Mouse (Mus musculus) heart, embryonic 11.5 days (tissue): ENCODE measurements at regions not wholly inside any gene's neighbourhood (a gene's known extent, or its start where the extent isn't known, plus 50 kb on each side); places are given as distances from the start of the nearest gene placed in this dataset.

Source experiments
- ATAC-seq: fragments of 200-750 bp; cut with Nextera tagmentation; replicated peaks from 2 replicates; pipeline ENCODE4 v1.8.0; 2017; ENCODE audit warnings: moderate library complexity; ENCODE audit not compliant: insufficient number of reproducible peaks, low FRiP score, low TSS enrichment
- H3K27ac ChIP-seq: fragments of 300-500 bp; sonication (generic); 2 replicates; pipeline ENCODE4 v1.5.1; 2014; ENCODE audit warnings: mild to moderate bottlenecking, low read depth, low read length
- H3K27me3 ChIP-seq: fragments of 300-500 bp; sonication (generic); 2 replicates; pipeline ENCODE4 v1.6.1; 2014; ENCODE audit warnings: mild to moderate bottlenecking, low read length, mixed read lengths; ENCODE audit not compliant: control insufficient read depth, insufficient read depth
- H3K36me3 ChIP-seq: fragments of 300-500 bp; sonication (generic); 2 replicates; pipeline ENCODE4 v1.6.1; 2014; ENCODE audit warnings: mild to moderate bottlenecking, low read length, moderate library complexity, mixed read lengths; ENCODE audit not compliant: control insufficient read depth, insufficient read depth
- H3K4me1 ChIP-seq: fragments of 300-500 bp; sonication (generic); 2 replicates; pipeline ENCODE4 v1.6.1; 2014; ENCODE audit warnings: low read length; ENCODE audit not compliant: control insufficient read depth, insufficient read depth
- H3K4me2 ChIP-seq: fragments of 300-500 bp; sonication (generic); 2 replicates; pipeline ENCODE4 v1.6.1; 2014; ENCODE audit warnings: mild to moderate bottlenecking, moderate library complexity
- H3K4me3 ChIP-seq: fragments of 300-500 bp; sonication (generic); 2 replicates; pipeline ENCODE4 v1.5.1; 2014; ENCODE audit warnings: low read depth, low read length
- H3K9ac ChIP-seq: fragments of 300-500 bp; sonication (generic); 2 replicates; pipeline ENCODE4 v1.6.1; 2014; ENCODE audit warnings: mild to moderate bottlenecking, low read depth, low read length, moderate library complexity
- H3K9me3 ChIP-seq: fragments of 300-500 bp; sonication (generic); replicated peaks from 2 replicates; pipeline ENCODE4 v1.6.1; 2016; ENCODE audit warnings: low read length; ENCODE audit not compliant: control insufficient read depth
- WGBS: fragments of 180-500 bp; shearing (Covaris S2); extraction: QIAGEN DNeasy Blood & Tissue Kit; methylation state at CpG from one replicate; pipeline ENCODE4 v1.1.7; 2014; ENCODE audit not compliant: insufficient replicate concordance; 5-methylcytosine and 5-hydroxymethylcytosine counted together

DNA sequence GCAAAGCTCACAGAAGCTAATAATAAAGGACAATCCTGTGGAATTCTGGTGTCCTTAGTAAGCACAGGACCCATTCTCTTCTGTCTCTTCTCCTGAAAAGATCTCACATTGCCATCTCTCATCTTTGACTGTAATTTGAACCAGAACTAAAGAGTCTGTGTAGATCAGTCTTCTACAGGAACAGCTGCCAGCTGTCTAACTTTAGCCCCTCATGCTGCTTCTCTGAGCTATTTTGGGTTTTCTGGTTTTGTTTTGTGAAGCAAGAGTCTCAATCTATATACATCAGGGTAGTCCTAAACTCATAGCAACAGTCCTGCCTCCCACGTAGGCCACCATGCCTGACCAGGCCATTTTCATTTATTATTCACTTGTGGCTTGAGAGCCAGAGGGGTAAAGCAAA, 325.5 kb upstream of the Npvf start:
- H3K27me3 ChIP-seq: no peaks in the 10 kb centered on the region
- no peak overlapping the region for H3K4me2 ChIP-seq
- no peak overlapping the region for H3K27ac ChIP-seq
- H3K4me1 ChIP-seq: peaks cover 31% of the 10 kb centered on the region
- no peaks in the 10 kb centered on the region for H3K9me3 ChIP-seq
- 63% methylated on average over 1 of the region's 1 CpGs for WGBS
- H3K9ac ChIP-seq: no peak overlapping the region
- no peak overlapping the region for H3K4me3 ChIP-seq
- no peaks in the 10 kb centered on the region for H3K36me3 ChIP-seq
- ATAC-seq: no peak

DNA sequence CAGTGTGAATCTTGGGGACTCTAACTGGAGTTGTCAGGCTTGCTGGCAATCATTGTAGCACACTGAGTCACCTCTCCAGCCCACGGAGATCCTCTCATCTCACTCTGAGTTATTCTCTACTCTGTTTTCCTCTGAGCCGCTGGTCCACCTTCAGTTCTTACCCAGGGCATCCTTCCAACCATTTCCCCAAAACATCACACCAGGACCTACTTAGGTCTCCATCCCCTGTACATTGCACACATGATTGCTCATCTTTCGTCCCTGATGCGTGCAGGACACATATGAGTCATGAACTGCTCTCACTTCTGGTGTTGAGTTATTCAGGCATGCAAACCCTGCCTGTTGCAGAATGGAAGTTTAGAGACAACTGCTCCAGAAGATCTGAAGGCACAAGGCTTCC, 326.1 kb upstream of the Npvf start:
- Histone ChIP-seq H3K9ac (no peak overlapping the region), H3K27ac (0 out of 2 replicates have a peak overlapping the region, but pooled peaks have one; percentile 22), H3K4me2 (no peak overlapping the region), H3K4me3 (no peak overlapping the region), H3K27me3 (no peaks in the 10 kb centered on the region), H3K4me1 (peaks cover 34% of the 10 kb centered on the region), H3K36me3 (no peaks in the 10 kb centered on the region), H3K9me3 (no peaks in the 10 kb centered on the region)
- 77% methylated on average over 4 of the region's 4 CpGs for WGBS
- no peak for ATAC-seq

DNA sequence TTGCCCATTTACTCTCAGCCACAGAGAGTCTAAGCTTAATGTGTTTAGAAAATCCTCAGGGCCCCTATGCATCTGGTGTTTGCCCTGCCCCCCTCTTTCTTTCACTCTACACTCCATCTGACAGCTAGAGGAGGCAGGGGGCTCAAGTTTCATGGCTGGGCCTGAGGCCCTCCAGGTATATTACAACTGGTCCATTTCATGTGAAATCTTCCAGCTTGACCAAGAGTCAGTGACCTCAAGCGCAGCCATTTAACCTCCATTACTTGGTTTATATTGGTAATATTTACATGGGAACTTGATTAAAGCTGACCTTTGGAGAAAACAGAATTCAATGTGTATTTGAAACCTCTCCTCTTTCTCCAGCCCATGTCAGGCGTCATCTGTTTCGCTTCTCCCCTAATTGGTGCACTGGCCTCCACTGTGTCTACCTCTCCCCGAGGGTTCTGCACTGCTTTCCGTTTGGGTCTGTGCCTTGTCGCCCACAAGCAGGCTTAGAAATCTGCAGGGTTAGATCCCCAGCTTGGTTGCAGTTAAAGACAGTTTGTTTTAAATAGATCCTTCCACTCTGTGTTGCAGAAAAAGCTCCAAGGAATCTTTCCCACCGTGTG, 327.6 kb upstream of the Npvf start:
- Histone ChIP-seq H3K27ac (peak overlapping the region; percentile 22; the same call in 1 of the 2 replicates), H3K4me2 (no peak overlapping the region), H3K9me3 (no peaks in the 10 kb centered on the region), H3K9ac (no peak overlapping the region), H3K27me3 (no peaks in the 10 kb centered on the region), H3K36me3 (no peaks in the 10 kb centered on the region), H3K4me3 (no peak overlapping the region), H3K4me1 (peaks cover 34% of the 10 kb centered on the region)
- no peak for ATAC-seq
- WGBS: 39% methylated on average over 7 of the region's 7 CpGs

DNA sequence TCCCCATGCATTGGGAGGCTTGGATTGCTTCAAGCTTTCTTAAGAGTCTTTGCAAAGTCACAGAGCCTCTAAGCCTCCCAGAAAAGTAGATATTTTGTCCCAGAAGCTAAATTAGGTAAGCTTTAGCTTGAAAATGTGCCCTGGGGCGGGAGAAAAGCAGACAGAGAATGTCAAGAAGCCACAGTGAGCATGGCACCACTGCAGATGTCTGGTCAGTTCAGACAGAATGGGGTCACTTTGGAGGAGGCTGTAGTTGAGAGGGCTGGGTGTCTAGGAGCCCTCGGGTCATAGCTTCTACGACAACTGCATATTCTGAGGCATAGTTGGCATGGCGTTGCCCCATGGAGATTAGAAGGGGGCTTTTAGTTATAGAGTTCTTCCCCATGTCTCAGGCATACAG, 328.6 kb upstream of the Npvf start:
- Histone ChIP-seq H3K36me3 (no peaks in the 10 kb centered on the region), H3K9me3 (no peaks in the 10 kb centered on the region), H3K27ac (peak overlapping the region; percentile 8; the same call in 1 of the 2 replicates), H3K27me3 (no peaks in the 10 kb centered on the region), H3K9ac (no peak overlapping the region), H3K4me1 (peaks cover 28% of the 10 kb centered on the region), H3K4me2 (no peak overlapping the region), H3K4me3 (no peak overlapping the region)
- WGBS: 64% methylated on average over 4 of the region's 4 CpGs
- ATAC-seq: no peak

DNA sequence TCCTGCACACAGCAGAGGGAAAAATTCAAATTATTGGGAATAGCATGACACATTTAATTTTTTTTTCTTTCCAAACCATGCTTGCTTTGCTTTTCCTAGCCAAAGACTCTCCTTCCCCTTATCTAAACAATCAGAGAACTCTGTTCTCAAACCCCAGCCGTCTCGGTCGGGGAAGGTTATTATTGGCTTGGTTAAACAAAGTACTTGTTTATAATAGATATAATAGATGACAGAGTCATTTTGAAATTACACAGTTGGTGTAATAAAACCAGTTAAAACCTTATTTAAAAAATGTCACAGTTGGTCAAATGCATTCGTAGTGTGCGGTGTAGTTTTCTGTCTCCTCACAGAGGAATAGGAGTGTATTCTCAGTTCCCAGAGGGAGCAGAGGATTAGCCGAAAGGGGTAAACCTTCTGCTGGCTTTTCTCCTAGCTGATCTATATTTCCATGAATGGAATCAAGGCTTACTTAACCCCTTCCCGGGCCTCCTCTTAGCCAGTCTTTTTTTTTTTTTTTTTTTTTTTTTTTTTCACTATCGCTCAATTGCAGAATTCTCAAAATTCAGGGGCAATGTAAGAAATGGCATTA, 329.4 kb upstream of the Npvf start:
- Histone ChIP-seq H3K4me3 (no peak overlapping the region), H3K27ac (no peak overlapping the region), H3K4me2 (no peak overlapping the region), H3K36me3 (no peaks in the 10 kb centered on the region), H3K9me3 (no peaks in the 10 kb centered on the region), H3K9ac (no peak overlapping the region), H3K4me1 (peaks cover 24% of the 10 kb centered on the region), H3K27me3 (no peaks in the 10 kb centered on the region)
- WGBS: 39% methylated on average over 8 of the region's 8 CpGs
- ATAC-seq: no peak

DNA sequence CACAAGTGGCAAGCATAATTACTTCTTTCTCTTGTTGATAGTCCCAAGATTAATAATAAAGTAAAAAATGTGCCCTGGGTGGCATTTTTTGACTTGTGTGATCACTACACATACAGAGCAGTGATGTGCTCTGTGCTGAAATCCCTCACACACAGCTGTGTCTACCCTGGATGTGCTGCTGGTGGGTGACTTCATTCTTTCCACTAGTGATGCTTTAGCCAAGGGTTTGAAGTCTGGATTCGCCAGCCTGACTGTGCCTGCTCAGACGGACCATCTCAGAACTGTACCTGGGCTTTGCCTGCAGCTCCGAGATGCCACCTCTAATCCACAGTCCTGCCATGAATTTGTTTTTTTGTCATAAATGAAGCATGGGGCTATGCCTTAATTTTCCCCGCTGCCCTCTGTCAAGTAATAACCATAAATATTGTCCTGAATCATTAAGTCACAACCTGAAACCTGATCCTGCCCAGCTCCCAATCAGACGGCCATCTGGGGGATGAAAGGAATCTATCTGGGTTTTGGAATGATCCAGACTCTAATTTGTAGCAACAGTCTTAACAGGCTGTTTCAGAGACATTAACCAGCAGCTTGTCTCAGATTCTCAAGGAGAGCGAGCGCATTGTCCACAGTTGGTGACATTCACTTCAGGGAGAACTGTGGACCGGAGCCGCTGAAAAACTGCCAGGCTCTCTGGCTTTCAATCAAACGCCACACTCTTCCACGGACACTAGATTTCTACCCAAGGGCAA, 330.1 kb upstream of the Npvf start:
- Histone ChIP-seq H3K9me3 (no peaks in the 10 kb centered on the region), H3K4me1 (peaks cover 23% of the 10 kb centered on the region), H3K27me3 (no peaks in the 10 kb centered on the region), H3K27ac (0 out of 2 replicates have a peak overlapping the region, but pooled peaks have one; percentile 30), H3K36me3 (no peaks in the 10 kb centered on the region), H3K4me2 (peak overlapping the region; percentile 3; the same call in 1 of the 2 replicates), H3K4me3 (no peak overlapping the region), H3K9ac (no peak overlapping the region)
- no peak for ATAC-seq
- 39% methylated on average over 11 of the region's 11 CpGs for WGBS

DNA sequence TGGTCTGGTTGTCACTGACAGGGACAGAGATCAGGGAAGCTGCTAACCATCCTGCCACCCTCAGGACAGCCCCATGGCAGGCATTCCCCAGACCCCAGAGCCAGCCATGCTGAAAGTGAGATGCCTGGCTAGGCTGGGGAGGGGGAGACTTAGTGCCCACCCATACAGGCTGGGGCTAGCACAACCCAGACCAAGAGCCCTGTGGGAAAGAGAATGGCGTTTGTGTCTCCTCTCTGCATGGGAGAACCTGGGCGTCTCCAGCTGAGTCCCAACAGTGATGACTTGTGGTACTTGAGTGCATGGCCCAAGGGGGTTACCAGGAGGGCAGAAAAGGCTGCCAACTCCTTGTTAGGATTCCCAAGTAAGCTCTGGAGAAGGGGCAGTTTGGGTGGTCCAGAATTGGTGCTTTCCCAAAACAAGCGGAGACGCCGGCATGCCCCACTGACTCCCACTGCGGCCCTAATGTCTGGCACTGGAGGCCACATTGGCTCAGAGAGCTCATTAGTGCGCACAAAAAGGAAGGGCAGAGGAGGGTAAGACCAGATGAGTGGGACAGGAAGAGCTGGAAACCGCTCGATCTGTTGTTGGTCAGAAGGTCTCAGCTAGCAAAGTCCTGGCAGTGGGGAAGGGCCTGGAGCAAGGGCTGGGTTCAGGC, 332.2 kb upstream of the Npvf start:
- Histone ChIP-seq H3K36me3 (no peaks in the 10 kb centered on the region), H3K4me3 (no peak overlapping the region), H3K4me1 (peaks cover 22% of the 10 kb centered on the region), H3K27ac (no peak overlapping the region), H3K9me3 (no peaks in the 10 kb centered on the region), H3K27me3 (no peaks in the 10 kb centered on the region), H3K9ac (no peak overlapping the region), H3K4me2 (no peak overlapping the region)
- 74% methylated on average over 9 of the region's 9 CpGs for WGBS
- ATAC-seq: no peak

DNA sequence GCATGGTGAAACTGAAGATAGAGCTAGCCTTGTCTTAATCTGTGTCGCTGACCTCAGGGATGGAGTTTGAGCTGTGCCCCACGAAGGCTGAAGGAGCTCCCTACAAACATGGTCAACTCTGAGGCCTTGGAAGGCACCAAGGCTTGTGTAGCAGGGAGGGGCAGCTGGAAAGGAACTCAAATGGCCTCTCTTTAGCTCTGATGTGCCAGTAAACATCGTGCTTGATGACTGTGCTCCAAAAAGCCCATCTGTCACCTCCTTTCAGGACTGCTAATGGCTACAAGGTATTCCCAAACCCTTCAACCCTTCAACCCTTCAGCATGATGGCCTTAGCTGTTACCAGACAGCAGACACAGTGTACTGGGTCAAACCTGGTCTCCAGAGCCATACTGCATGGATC, 334.3 kb upstream of the Npvf start:
- ATAC-seq: no peak
- H3K36me3 ChIP-seq: no peaks in the 10 kb centered on the region

More for the DNA sequence above, 334.3 kb upstream of the Npvf start:
- 70% methylated on average over 3 of the region's 3 CpGs for WGBS
- H3K27me3 ChIP-seq: no peaks in the 10 kb centered on the region
- peaks cover 21% of the 10 kb centered on the region for H3K4me1 ChIP-seq
- H3K4me2 ChIP-seq: no peak overlapping the region
- no peak overlapping the region for H3K27ac ChIP-seq
- H3K9ac ChIP-seq: no peak overlapping the region
- no peak overlapping the region for H3K4me3 ChIP-seq
- no peaks in the 10 kb centered on the region for H3K9me3 ChIP-seq
